Mouse (Mus musculus) intestine, embryonic 14.5 days (tissue): Measurements from ENCODE around the gene Gm21954. TPM values are rescaled to one million over a fixed set of nuclear protein-coding genes. Genes with fewer than 3 reads are reported as not detected.

ENCODE experiments used
- ATAC-seq: fragments of 200-750 bp; cut with Nextera tagmentation; replicated peaks from 2 replicates; pipeline ENCODE4 v1.8.0; 2017; ENCODE audit warnings: low read depth, moderate number of reproducible peaks, moderate TSS enrichment, moderate library complexity; ENCODE audit not compliant: low FRiP score, low TSS enrichment
- DNase-seq: peaks from one replicate; pipeline ENCODE4 v3.0.0-alpha.2; 2018; ENCODE audit warnings: low spot score
- H3K27ac ChIP-seq: fragments of 300-500 bp; sonication (generic); 2 replicates; pipeline ENCODE4 v1.5.1; 2014; ENCODE audit warnings: low read depth, mild to moderate bottlenecking, control low read depth
- H3K27me3 ChIP-seq: fragments of 300-500 bp; sonication (generic); replicated peaks from 2 replicates; pipeline ENCODE4 v1.6.1; 2014; ENCODE audit warnings: low read length, control low read depth; ENCODE audit not compliant: control insufficient read depth, insufficient read depth
- H3K36me3 ChIP-seq: fragments of 300-500 bp; sonication (generic); 2 replicates; pipeline ENCODE4 v1.6.1; 2014; ENCODE audit warnings: low read length, control low read depth; ENCODE audit not compliant: control insufficient read depth, insufficient read depth
- H3K4me1 ChIP-seq: fragments of 300-500 bp; sonication (generic); replicated peaks from 2 replicates; pipeline ENCODE4 v1.6.1; 2014; ENCODE audit warnings: low read length, control low read depth, mixed read lengths; ENCODE audit not compliant: control insufficient read depth, insufficient read depth
- H3K4me2 ChIP-seq: fragments of 300-500 bp; sonication (generic); 2 replicates; pipeline ENCODE4 v1.6.1; 2014; ENCODE audit warnings: low read length
- H3K4me3 ChIP-seq: fragments of 300-500 bp; sonication (generic); 2 replicates; pipeline ENCODE4 v1.5.1; 2014; ENCODE audit warnings: low read depth, low read length, control low read depth, mixed read lengths
- H3K9ac ChIP-seq: fragments of 300-500 bp; sonication (generic); 2 replicates; pipeline ENCODE4 v1.6.1; 2014; ENCODE audit warnings: mild to moderate bottlenecking, low read length
- H3K9me3 ChIP-seq: fragments of 300-500 bp; sonication (generic); 2 replicates; pipeline ENCODE4 v1.6.1; 2016; ENCODE audit warnings: low read length, control low read depth; ENCODE audit not compliant: control insufficient read depth
- WGBS: fragments of 180-500 bp; shearing (Covaris S2); extraction: QIAGEN DNeasy Blood & Tissue Kit; methylation state at CpG from one replicate; pipeline ENCODE4 v1.1.7; 2014; 5-methylcytosine and 5-hydroxymethylcytosine counted together
- polyA plus RNA-seq: library from polyadenylated mRNA; unstranded; fragments of >200 nt; fragmentation: Nextera tagmentation; extraction: Ambion mirVana; gene quantifications from 2 replicates; pipeline ENCODE4 v1.2.1, GENCODE M21; 2014

The Gm21954 gene
- polyA plus RNA-seq, 1 experiment from 2014 or later: not detected

- Histone ChIP-seq H3K27ac (no peak overlapping the region), H3K4me2 (no peak overlapping the region), H3K36me3 (no peaks in the 10 kb centered on the region), H3K9ac (no peak overlapping the region), H3K4me3 (no peak overlapping the region), H3K4me1 (no peaks in the 10 kb centered on the region), H3K9me3 (no peaks in the 10 kb centered on the region), H3K27me3 (no peaks in the 10 kb centered on the region)
- WGBS: 78% methylated on average over 11 of the region's 11 CpGs
- DNase-seq (no peak), ATAC-seq (no peak)
These were observed 29.9 kb downstream of the Gm21954 start for GRCm38 (mm10) chr3:55442012-55442645.

- no peak overlapping the region for H3K27ac ChIP-seq
- DNase-seq: no peak
- ATAC-seq: no peak
- H3K27me3 ChIP-seq: no peaks in the 10 kb centered on the region
- no peak overlapping the region for H3K4me2 ChIP-seq
- no peak overlapping the region for H3K9ac ChIP-seq
- no peaks in the 10 kb centered on the region for H3K4me1 ChIP-seq
- no peak overlapping the region for H3K4me3 ChIP-seq
- WGBS: 44% methylated on average over 8 of the region's 8 CpGs
- no peaks in the 10 kb centered on the region for H3K9me3 ChIP-seq
- H3K36me3 ChIP-seq: no peaks in the 10 kb centered on the region
These were observed 31.7 kb downstream of the Gm21954 start for GRCm38 (mm10) chr3:55440342-55440741.

- H3K27me3 ChIP-seq: no peaks in the 10 kb centered on the region
- no peak overlapping the region for H3K4me2 ChIP-seq
- H3K4me1 ChIP-seq: no peaks in the 10 kb centered on the region
- no peak overlapping the region for H3K9ac ChIP-seq
- no peak overlapping the region for H3K27ac ChIP-seq
- H3K9me3 ChIP-seq: no peaks in the 10 kb centered on the region
- ATAC-seq: no peak
- H3K4me3 ChIP-seq: no peak overlapping the region
- no peaks in the 10 kb centered on the region for H3K36me3 ChIP-seq
- DNase-seq: no peak
- WGBS: 79% methylated on average over 7 of the region's 7 CpGs
These were observed 33.1 kb downstream of the Gm21954 start for GRCm38 (mm10) chr3:55438824-55439446.

GRCm38 (mm10) chr3:55434276-55434675 is 37.7 kb downstream of the Gm21954 start:
- no peaks in the 10 kb centered on the region for H3K27me3 ChIP-seq
- no peaks in the 10 kb centered on the region for H3K36me3 ChIP-seq
- H3K4me3 ChIP-seq: no peak overlapping the region
- H3K27ac ChIP-seq: no peak overlapping the region
- no peak overlapping the region for H3K9ac ChIP-seq
- H3K9me3 ChIP-seq: no peaks in the 10 kb centered on the region
- ATAC-seq (no peak), DNase-seq (no peak)
- 44% methylated on average over 1 of the region's 1 CpGs for WGBS
- H3K4me2 ChIP-seq: no peak overlapping the region
- no peaks in the 10 kb centered on the region for H3K4me1 ChIP-seq

- DNase-seq (no peak), ATAC-seq (no peak)
- no peak overlapping the region for H3K4me2 ChIP-seq
- no peaks in the 10 kb centered on the region for H3K27me3 ChIP-seq
- H3K9me3 ChIP-seq: no peaks in the 10 kb centered on the region
- WGBS: 89% methylated on average over 3 of the region's 3 CpGs
- no peak overlapping the region for H3K9ac ChIP-seq
- H3K4me3 ChIP-seq: no peak overlapping the region
- no peaks in the 10 kb centered on the region for H3K36me3 ChIP-seq
- H3K4me1 ChIP-seq: no peaks in the 10 kb centered on the region
- no peak overlapping the region for H3K27ac ChIP-seq
These were observed 40.8 kb downstream of the Gm21954 start for GRCm38 (mm10) chr3:55431223-55431622.

GRCm38 (mm10) chr3:55430022-55430549 is 41.9 kb downstream of the Gm21954 start:
- WGBS: 88% methylated on average over 2 of the region's 2 CpGs
- no peaks in the 10 kb centered on the region for H3K36me3 ChIP-seq
- H3K4me3 ChIP-seq: no peak overlapping the region
- no peak for ATAC-seq
- DNase-seq: no peak
- H3K9ac ChIP-seq: no peak overlapping the region
- H3K9me3 ChIP-seq: no peaks in the 10 kb centered on the region
- H3K4me1 ChIP-seq: no peaks in the 10 kb centered on the region
- H3K27ac ChIP-seq: no peak overlapping the region
- H3K27me3 ChIP-seq: no peaks in the 10 kb centered on the region
- H3K4me2 ChIP-seq: no peak overlapping the region

- DNase-seq (no peak), ATAC-seq (0 out of 2 replicates have a peak, but pooled peaks have one; percentile 32)
- Histone ChIP-seq H3K4me1 (no peaks in the 10 kb centered on the region), H3K4me3 (no peak overlapping the region), H3K9me3 (no peaks in the 10 kb centered on the region), H3K27ac (no peak overlapping the region), H3K36me3 (no peaks in the 10 kb centered on the region), H3K27me3 (no peaks in the 10 kb centered on the region), H3K9ac (no peak overlapping the region), H3K4me2 (no peak overlapping the region)
- WGBS: 32% methylated on average over 11 of the region's 11 CpGs
These were observed 48.2 kb downstream of the Gm21954 start for GRCm38 (mm10) chr3:55423640-55424397.

GRCm38 (mm10) chr3:55420436-55421083 is 51.5 kb downstream of the Gm21954 start:
- no peaks in the 10 kb centered on the region for H3K36me3 ChIP-seq
- H3K4me2 ChIP-seq: no peak overlapping the region
- ATAC-seq: no peak
- no peaks in the 10 kb centered on the region for H3K27me3 ChIP-seq
- WGBS: 53% methylated on average over 8 of the region's 8 CpGs
- 0 out of 2 replicates have a peak, but pooled peaks cover 3% of the 10 kb centered on the region for H3K4me1 ChIP-seq
- DNase-seq: no peak
- no peaks in the 10 kb centered on the region for H3K9me3 ChIP-seq
- no peak overlapping the region for H3K9ac ChIP-seq
- H3K27ac ChIP-seq: no peak overlapping the region
- no peak overlapping the region for H3K4me3 ChIP-seq
